7 mouse cellular contexts compared by ENCODE assay signal in the genomic region with DNA sequence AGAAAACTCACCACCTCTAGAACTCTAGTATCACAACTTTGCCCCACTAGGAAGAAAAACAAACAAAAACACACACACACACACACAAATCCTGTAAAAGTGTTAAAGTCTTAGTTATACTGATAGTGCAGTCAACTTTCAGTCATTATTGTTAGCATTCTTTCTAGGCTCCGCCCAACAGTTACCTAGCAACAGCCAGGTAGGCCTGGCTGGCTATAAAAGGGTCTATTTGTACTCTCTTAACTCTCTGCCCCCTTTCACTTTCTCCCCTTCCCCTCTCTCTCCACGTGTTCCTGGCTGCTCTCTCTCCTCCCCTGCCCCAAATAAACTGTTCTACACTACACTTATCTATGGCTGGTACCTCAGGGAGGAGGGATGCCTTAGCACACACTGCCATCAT. TPM values are rescaled to one million over a fixed set of nuclear protein-coding genes. Genes with fewer than 3 reads are reported as not detected.
DNase-seq lines count a peak whose midpoint lies in the region; ATAC-seq and TF ChIP-seq lines count a peak whose summit lies in the region.

No protein-coding gene starts in this region.

- TF ChIP-seq POLR2A in thymus, adult 2 months (IDR thresholded peaks at IDR 0.05; ENCODE audit: control insufficient read depth, extremely low read depth, insufficient read depth, low read length, poor library complexity) = no peak
- TF ChIP-seq POLR2A in limb, embryonic 14.5 days (IDR thresholded peaks at IDR 0.05; ENCODE audit: borderline replicate concordance, extremely low read depth, insufficient read depth, insufficient read length) = no peak

- H3K27ac ChIP-seq in thymus, adult 2 months (ENCODE audit: control insufficient read depth, insufficient read depth, low read length) = no peak overlapping the region
- H3K27ac ChIP-seq in forebrain, embryonic 14.5 days (ENCODE audit: low read depth, low read length) = no peak overlapping the region
- no peak overlapping the region for H3K27ac ChIP-seq in limb, embryonic 14.5 days (replicated peaks; ENCODE audit: low read depth, low read length)

- no peak for ATAC-seq in forebrain, embryonic 14.5 days
- ATAC-seq in limb, embryonic 14.5 days (ENCODE audit: low FRiP score, low read depth) = no peak

- peak overlapping the region; percentile 71 for H3K4me2 ChIP-seq in forebrain, embryonic 14.5 days (ENCODE audit: low read length)
- peak overlapping the region; percentile 79 for H3K4me2 ChIP-seq in limb, embryonic 14.5 days (replicated peaks; ENCODE audit: low read depth, low read length, severe bottlenecking)

- 32% methylated on average over 2 of the region's 2 CpGs for WGBS in thymus, adult 2 months
- WGBS in forebrain, embryonic 14.5 days = 9% methylated on average over 2 of the region's 2 CpGs
- WGBS in limb, embryonic 14.5 days = 20% methylated on average over 2 of the region's 2 CpGs

- peaks cover 8% of the 10 kb centered on the region for H3K4me1 ChIP-seq in thymus, adult 2 months (replicated peaks; ENCODE audit: control insufficient read depth, insufficient read depth, low read length)
- H3K4me1 ChIP-seq in forebrain, embryonic 14.5 days (ENCODE audit: control insufficient read depth, insufficient read depth, low read length) = peaks cover 15% of the 10 kb centered on the region
- peaks cover 19% of the 10 kb centered on the region for H3K4me1 ChIP-seq in limb, embryonic 14.5 days (ENCODE audit: control insufficient read depth, insufficient read depth, low read length)

- H3K4me3 ChIP-seq in thymus, adult 2 months (ENCODE audit: control insufficient read depth, insufficient read depth, low read length) = no peak overlapping the region
- H3K4me3 ChIP-seq in forebrain, embryonic 14.5 days (ENCODE audit: low read depth, low read length) = peak overlapping the region; percentile 89
- peak overlapping the region; percentile 92 for H3K4me3 ChIP-seq in limb, embryonic 14.5 days (replicated peaks; ENCODE audit: low read length)

- DNase-seq in thymus, adult 2 months = peak; percentile 26
- no peak for DNase-seq in thymus, postnatal 36 days
- no peak for DNase-seq in forebrain, embryonic 14.5 days (ENCODE audit: low spot score)
- no peak for DNase-seq in limb, embryonic 14.5 days (ENCODE audit: low spot score)
- peak; percentile 9 for DNase-seq in yolk sac, embryonic 10.5 days (ENCODE audit: low spot score)
- no peak for DNase-seq in right cerebral cortex, postnatal 14 days
- no peak for DNase-seq in urinary bladder, postnatal 4 days (ENCODE audit: low spot score in 2 of 2)

- no peaks in the 10 kb centered on the region for H3K9me3 ChIP-seq in forebrain, embryonic 14.5 days (replicated peaks; ENCODE audit: control insufficient read depth, low read length)
- no peaks in the 10 kb centered on the region for H3K9me3 ChIP-seq in limb, embryonic 14.5 days (ENCODE audit: control insufficient read depth, low read length)

- TF ChIP-seq CTCF in thymus, adult 2 months (IDR thresholded peaks at IDR 0.05; ENCODE audit: borderline replicate concordance, control insufficient read depth, extremely low read depth, insufficient read depth, low read length, poor library complexity) = no peak

- no peaks in the 10 kb centered on the region for H3K27me3 ChIP-seq in thymus, adult 2 months (ENCODE audit: control insufficient read depth, insufficient read depth, low read length)
- H3K27me3 ChIP-seq in forebrain, embryonic 14.5 days (replicated peaks; ENCODE audit: control insufficient read depth, insufficient read depth, low read length) = no peaks in the 10 kb centered on the region
- H3K27me3 ChIP-seq in limb, embryonic 14.5 days (ENCODE audit: control insufficient read depth, insufficient read depth, low read length) = no peaks in the 10 kb centered on the region

- peaks cover 24% of the 10 kb centered on the region for H3K36me3 ChIP-seq in thymus, adult 2 months (ENCODE audit: control insufficient read depth, insufficient read depth, low read length)
- H3K36me3 ChIP-seq in forebrain, embryonic 14.5 days (ENCODE audit: control insufficient read depth, insufficient read depth, low read length) = peaks cover 23% of the 10 kb centered on the region
- peaks cover 23% of the 10 kb centered on the region for H3K36me3 ChIP-seq in limb, embryonic 14.5 days (ENCODE audit: control insufficient read depth, insufficient read depth, low read length)

- H3K9ac ChIP-seq in forebrain, embryonic 14.5 days (ENCODE audit: low read length) = peak overlapping the region; percentile 93; the same call in 1 of the 2 replicates
- peak overlapping the region; percentile 26; the same call in 1 of the 2 replicates for H3K9ac ChIP-seq in limb, embryonic 14.5 days (ENCODE audit: low read depth, low read length, severe bottlenecking)

RNA-seq across cellular contexts. Expression of a gene that starts 1.9 kb away (rescaled TPM):
- polyA plus RNA-seq in thymus, adult 2 months (2012; rRNA removed) = 50.4 and 109 TPM in 2 replicates
- 119 and 140 TPM in 2 replicates for polyA plus RNA-seq in forebrain, embryonic 14.5 days (2014; fragmentation: Nextera tagmentation; extraction: Ambion mirVana)
- polyA plus RNA-seq in limb, embryonic 14.5 days (2012; rRNA removed) = 106 and 126 TPM in 2 replicates
- 232 and 260 TPM in 2 replicates for polyA plus RNA-seq in limb, embryonic 14.5 days (2014; fragmentation: Nextera tagmentation; extraction: Ambion mirVana)

RNA-seq across cellular contexts. Expression of a gene that starts 18.3 kb away (rescaled TPM):
- 5.1 and 5.4 TPM in 2 replicates for polyA plus RNA-seq in thymus, adult 2 months (2012; rRNA removed)
- 0.88 and 0.91 TPM in 2 replicates for polyA plus RNA-seq in forebrain, embryonic 14.5 days (2014; fragmentation: Nextera tagmentation; extraction: Ambion mirVana)
- polyA plus RNA-seq in limb, embryonic 14.5 days (2012; rRNA removed) = 5.7 and 5.9 TPM in 2 replicates
- polyA plus RNA-seq in limb, embryonic 14.5 days (2014; fragmentation: Nextera tagmentation; extraction: Ambion mirVana) = 5.2 and 5.8 TPM in 2 replicates

RNA-seq across cellular contexts. Expression of a gene that starts 59.6 kb away (rescaled TPM):
- polyA plus RNA-seq in thymus, adult 2 months (2012; rRNA removed) = 2.1 and 3.1 TPM in 2 replicates
- 25.1 and 29.1 TPM in 2 replicates for polyA plus RNA-seq in forebrain, embryonic 14.5 days (2014; fragmentation: Nextera tagmentation; extraction: Ambion mirVana)
- polyA plus RNA-seq in limb, embryonic 14.5 days (2012; rRNA removed) = 9.0 and 13.0 TPM in 2 replicates
- 17.3 and 23.0 TPM in 2 replicates for polyA plus RNA-seq in limb, embryonic 14.5 days (2014; fragmentation: Nextera tagmentation; extraction: Ambion mirVana)

Comparison
In these comparisons a context has a peak if more than half of its experiments do, and no peak if none do; other contexts are left out.
1. DNase-seq: peak in thymus, adult 2 months (single experiment) and yolk sac, embryonic 10.5 days (single experiment); none in thymus, postnatal 36 days (0 of 2), forebrain, embryonic 14.5 days (single experiment), limb, embryonic 14.5 days (single experiment), right cerebral cortex, postnatal 14 days (single experiment) and urinary bladder, postnatal 4 days (0 of 2).